Mouse (Mus musculus): Measurements from ENCODE around the gene Ntm.

DNA sequence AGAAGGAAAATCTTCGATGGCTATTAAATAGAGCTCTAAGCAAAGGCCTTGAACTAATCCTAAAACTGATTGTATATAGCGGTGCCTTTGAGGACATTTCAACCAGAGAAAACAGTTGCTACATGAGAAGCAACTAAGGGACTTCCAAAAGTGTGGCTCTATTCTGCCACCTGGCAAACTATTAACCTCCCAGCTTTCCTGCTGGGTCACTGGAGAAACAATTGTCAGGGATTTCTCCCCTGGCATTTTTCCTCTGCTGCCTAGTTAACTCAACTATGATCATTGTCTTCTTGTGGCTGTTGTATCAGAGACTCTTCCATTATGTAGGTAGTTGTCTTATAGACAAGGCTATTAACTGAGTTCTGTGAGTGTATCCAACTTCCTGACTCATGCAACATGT lies 480.7 kb downstream of the Ntm start:
- no peak for TF ChIP-seq TCF12 (IDR thresholded peaks at IDR 0.05; ENCODE audit: low read depth, low read length)
- no peak for TF ChIP-seq POLR2A (IDR thresholded peaks at IDR 0.05; ENCODE audit: control insufficient read depth in 1 of 2, insufficient read depth in 1 of 2, low read depth in 1 of 2, low read length in 2 of 2, poor library complexity in 1 of 2)
- TF ChIP-seq MAFK (IDR thresholded peaks at IDR 0.05; ENCODE audit: borderline replicate concordance, low read depth, low read length), result no peak
- no peak for TF ChIP-seq EP300 (IDR thresholded peaks at IDR 0.05; ENCODE audit: low read depth in 1 of 2, low read length in 2 of 2)
- no peak for TF ChIP-seq HCFC1 (IDR thresholded peaks at IDR 0.05; ENCODE audit: low read depth, low read length)
- no peak for TF ChIP-seq SMC3 (IDR thresholded peaks at IDR 0.05; ENCODE audit: low read depth, low read length)
- no peak for TF ChIP-seq UBTF (IDR thresholded peaks at IDR 0.05; ENCODE audit: borderline replicate concordance, insufficient read depth, low read depth, low read length)

Data from MEL (cell line).